Mouse (Mus musculus) naive thymus-derived CD4-positive, alpha-beta T cell, adult 2 months (primary cell): ENCODE results near the gene Hpd.

ENCODE experiments used
- DNase-seq: peaks from one replicate; pipeline ENCODE4 v3.0.0-alpha.2; 2011; ENCODE audit warnings: low read depth

The Hpd gene

GRCm38 (mm10) chr5:123147569-123147968 lies 35.0 kb downstream of the Hpd start:
- DNase-seq, result no peak

GRCm38 (mm10) chr5:123146357-123146756 lies 36.2 kb downstream of the Hpd start:
- DNase-seq, result no peak

DNA sequence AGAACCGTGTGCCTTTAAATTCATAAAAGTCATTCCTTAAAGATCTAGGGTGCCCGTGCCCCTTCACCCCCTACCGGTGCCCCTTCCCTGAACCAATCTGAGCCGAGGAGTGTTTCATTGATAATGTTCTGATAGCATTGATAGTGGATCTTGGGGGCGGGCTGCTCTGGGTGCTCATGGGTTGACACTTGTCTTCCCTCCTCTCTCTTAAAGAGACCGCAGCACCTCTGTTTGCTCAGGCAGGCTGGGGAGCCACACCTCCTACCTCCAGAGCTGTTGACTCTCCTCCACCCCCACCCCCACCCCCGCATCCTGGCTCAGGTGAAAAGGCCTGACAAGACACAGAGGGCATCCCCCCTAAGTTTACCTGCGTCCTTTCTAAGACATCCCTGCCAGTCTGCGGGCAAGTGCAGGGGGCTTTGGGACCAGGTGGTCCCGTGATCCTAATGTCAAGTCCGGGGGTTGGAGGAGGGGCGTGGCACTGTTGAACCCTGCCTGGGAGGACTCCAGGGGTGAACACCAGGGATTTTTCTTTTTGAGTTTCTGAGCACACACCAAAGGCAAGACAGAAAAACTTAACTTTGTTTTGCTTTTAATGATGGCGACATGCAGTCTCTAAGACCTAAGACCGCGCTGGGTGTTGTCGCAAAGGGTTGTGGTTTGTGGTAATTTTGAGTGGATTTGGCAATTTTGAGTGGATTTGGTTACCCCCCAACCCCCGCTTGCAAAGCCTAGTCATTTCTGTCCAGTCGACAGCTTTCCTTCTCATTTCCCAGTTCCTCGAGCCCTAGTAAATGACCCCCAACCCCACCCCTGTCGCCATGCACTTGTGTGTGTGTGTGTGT lies 37.6 kb downstream of the Hpd start:
- DNase-seq, result peak; percentile 63

GRCm38 (mm10) chr5:123143971-123144745 lies 38.4 kb downstream of the Hpd start:
- DNase-seq, result peak; percentile 45

DNA sequence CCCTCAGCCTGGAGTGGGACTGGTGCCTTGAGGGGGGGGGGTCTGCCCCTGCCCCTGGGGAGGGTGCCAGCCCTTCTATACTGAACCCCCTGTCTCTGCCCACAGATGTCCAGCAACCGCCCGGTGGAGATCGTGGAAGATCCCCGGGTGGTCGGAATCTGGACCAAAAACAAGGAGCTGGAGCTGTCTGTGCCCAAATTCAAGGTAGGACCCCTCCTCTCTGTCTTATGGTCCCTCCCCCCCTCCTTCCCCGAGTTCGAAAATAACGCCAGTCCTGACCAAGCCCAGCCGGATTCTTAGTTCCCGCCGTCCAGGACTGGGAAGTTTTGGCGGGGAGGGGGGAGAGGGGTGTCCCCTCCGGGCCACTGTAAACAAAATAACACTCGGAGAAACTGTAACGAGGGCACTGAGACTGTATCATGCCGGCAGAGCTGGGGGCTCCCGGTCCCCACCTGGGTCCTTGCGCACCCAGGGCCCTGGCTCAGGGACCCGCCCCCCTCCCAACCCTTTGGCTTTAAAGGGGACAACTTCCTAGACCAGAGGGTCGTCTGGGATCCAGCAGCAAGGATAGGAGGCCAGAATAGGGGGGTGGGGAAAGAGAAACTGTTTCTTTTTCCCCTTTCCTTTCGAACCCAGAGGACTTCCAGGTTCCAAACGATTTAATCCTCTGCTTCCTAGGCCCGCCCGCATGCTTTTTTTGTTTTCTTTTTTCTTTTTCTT lies 39.1 kb downstream of the Hpd start:
- DNase-seq, result peak; percentile 62

GRCm38 (mm10) chr5:123142161-123143157 lies 40.1 kb downstream of the Hpd start, which contains the start of gene Setd1b:
Setd1b (plus strand) TSS chr5:123142193.
- peak; percentile 63 for DNase-seq

- DNase-seq, result peak; percentile 63
Measured at GRCm38 (mm10) chr5:123141555-123142160, 40.9 kb downstream of the Hpd start.

- peak; percentile 90 for DNase-seq
Measured at GRCm38 (mm10) chr5:123140694-123141554, 41.6 kb downstream of the Hpd start.

DNA sequence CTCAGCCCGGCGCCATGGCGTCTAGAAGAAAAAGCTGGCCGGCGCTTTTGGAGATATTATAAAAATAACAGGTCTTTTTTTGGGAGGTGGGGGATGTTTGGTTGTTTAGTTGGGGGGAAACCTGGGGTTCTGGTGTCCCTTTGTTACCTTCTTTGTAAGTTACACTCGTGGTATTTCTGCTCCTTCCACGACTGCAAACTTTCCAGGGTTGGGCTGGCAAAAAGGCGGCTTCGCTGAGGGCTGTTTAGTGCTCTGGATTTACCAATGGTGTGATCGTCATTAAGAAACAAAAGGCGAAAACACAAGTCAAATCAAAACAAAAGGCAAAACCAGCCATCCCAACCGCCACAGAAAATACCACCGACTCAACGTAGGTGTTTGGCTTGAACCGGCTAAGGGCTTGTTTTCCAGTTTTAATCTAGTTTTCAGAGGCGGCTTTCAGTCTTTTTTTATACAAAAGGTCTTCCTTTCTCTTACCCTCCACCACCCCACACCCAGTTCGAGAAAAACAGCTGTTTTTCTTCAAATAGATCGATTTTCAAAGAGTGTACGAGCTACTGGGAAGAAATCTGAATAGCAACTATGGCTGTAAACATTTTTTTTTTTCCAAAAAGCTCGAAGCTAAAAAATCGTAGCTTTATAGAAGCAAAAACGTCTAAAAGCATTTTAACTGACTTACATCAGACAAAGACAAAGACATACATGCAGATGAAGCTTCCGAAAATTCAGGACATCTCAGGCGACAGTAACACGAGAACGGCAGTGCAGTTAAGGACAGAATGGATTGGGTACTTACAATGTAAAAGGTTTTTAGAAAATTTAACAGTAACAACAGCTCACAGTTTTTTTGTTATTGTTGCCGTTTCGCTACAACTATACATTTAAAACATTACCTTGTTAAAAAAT lies 42.6 kb downstream of the Hpd start:
- DNase-seq, result peak; percentile 60

GRCm38 (mm10) chr5:123138953-123139721 lies 43.4 kb downstream of the Hpd start:
- DNase-seq, result peak; percentile 79

DNA sequence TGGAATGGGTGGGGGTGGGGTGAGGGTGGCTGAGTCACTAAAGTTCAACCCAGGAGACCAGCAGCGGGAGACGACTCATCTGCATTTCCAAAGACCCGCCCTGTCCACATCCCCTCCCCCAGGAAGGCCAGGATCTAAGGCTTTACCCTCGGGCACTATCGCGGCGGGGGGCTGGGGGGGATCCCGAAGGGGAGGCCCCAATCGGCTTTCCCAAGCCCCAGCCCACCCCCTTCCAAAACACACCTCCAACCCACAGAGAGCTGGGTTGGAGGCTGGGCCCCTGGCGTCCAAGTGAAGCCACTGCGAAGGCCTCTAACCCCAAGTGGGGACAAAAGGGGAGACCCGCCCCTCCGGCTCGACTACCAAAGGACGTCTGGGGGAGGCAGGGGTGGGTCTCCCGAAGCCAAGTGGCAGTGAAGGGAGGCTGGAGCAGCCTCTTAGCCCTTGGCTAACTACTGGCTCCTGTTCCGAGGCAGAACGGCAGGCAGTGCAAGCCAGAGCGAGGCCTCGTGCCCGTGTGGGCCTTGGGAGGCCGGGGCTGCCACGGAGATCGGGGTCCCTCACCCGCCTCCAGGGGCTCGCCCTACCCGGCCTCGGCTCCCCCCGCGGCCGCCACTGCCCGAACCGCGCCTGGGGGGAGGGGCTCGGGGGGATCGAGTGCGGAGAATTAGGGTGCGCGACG lies 44.2 kb downstream of the Hpd start:
- DNase-seq, result peak; percentile 56

DNA sequence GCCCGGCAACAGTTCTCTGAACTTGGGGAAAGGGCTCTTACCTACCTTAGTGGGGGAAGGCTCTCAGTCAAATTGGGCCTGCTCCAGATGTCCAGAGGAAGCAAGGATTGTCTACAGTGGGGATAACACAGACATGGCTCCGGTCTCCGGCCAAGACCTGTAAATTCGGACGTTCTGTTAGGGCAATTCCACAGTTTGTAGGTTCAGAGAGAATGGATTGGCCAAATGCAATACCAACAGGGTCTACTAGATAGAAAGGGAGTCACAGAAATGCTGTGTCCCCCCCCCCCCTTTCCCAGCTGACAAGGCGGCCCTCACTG lies 44.7 kb downstream of the Hpd start:
- no peak for DNase-seq

DNA sequence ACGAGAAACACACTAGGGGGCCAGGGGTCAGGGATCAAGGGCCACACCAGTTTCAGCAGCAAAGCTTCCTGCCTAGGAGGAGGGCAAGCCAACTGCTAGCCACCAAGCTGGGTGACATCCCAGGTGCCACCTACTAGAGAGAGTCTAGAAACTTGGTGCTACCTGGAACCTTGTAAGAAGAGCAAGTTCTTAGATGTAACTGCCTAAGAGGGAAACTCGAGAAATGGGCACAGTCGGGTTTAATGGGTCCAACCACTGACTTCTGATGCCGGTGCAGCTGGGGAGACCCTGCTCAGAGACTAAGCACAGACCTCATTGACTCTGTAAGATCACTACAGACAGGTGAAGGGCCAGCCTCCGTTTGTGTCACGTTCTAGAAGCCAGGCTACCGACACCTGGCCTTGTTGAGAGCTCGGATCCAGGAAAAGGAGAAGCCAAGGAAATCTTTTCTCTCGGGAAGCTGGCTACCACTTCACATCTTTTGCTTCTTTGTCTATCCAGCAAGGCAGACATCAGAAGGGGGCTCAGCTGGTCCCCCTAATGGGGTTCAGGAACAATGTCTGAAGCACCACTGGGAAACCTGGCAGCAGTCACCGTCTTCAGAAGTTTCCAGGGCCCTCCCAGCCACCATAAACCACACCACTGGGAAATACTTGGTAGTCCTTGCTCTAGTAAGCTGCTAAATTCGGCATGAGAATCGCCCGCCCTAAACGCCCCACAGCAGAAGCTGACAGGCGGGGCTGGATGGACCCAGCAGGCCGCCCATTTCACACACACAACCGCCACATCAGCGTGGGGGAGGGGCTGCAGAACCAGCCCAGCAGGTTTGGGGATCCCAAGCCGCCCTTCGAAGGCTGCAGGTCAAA lies 45.2 kb downstream of the Hpd start:
- peak; percentile 61 for DNase-seq

DNA sequence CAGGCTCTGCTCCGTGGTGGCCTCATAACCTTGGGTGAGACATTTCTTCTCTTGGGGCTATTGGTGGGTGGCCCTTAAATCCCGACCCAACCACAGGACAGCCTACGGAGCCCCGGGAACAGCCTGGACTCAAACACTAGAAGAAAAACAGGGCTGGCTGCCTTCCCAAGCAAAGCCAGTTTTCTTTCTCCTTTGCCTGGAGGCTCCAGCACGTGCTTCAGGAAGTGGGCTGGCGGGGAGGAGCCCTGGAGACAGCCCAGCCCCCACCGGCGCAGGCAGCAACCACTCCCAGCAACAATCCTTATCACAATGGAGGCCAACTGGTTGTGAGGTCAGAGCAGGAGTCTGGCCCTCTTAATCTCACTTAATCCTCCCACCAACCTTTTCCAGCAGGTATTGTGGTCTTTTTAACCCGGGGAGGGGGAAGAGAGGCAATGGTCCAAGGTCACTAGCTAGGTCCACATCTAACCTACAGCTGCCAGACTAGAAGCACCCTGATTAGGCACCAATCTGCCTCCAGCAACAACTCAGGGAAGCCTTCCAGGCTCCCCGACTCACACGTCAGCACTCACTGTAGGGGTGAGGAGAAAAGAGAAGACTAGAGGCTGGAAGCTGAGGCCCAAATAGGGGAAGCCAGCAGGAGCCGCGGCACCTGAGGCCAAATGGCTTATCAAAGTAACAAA lies 46.0 kb downstream of the Hpd start:
- peak; percentile 53 for DNase-seq

DNA sequence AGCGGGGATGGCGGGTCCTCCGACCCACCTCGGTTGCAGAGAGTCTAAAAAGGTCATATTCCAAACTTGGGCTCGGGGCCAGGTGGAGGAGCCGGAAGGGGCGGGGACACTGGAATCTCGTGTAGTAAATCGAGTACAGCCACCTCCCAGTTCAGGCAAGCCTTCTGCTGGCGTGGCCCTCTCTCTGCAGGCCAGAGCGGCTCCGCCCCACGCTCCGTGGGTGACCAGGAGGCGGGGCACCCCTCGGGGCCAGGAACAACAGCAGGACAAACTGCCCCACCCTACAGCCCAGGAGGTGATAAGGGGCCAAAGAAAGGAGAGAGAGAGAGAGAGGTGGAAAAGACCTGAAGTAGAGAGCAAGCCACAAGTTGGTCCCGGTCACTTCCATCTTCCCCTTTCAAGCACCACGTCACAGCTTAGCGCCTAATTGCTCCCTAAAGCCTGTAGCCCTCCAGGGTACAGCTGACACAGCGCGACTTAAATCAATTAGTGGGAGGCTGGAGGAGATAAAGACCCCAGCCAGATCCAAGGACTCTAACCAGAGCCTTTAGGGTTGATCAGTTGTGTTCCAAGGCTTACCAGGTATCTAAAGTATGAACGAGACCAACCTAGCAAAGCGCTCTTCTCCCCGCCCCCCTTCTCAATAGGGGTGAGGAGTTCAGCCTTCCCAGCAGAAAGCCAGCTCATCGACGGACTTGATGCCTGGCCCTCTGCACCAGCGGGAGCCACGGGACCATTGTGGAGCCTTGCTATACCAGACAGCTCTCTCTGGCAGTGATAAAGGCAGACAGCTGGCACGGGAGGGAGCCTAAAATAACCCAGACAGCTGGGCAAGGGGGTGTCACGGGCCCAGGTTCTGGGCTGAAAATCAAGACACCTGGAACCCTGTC lies 46.8 kb downstream of the Hpd start:
- no peak for DNase-seq
